Mouse (Mus musculus) liver, embryonic 13.5 days (tissue): Measurements from ENCODE around the gene Gm17374. TPM values are rescaled to one million over a fixed set of nuclear protein-coding genes. Genes with fewer than 3 reads are reported as not detected.
"Not testable (repeated sequence)": the region's sequence is repeated elsewhere in the genome, so short reads cannot be mapped to it uniquely, and the experiment has no call there.

Source experiments
- ATAC-seq: fragments of 200-750 bp; cut with Nextera tagmentation; 2 replicates; pipeline ENCODE4 v1.8.0; 2017; ENCODE audit warnings: low read depth, mild to moderate bottlenecking, moderate number of reproducible peaks, moderate library complexity
- DNase-seq: peaks from one replicate; pipeline ENCODE4 v3.0.0; 2022
- H3K27ac ChIP-seq: fragments of 300-500 bp; sonication (generic); 2 replicates; pipeline ENCODE4 v1.5.1; 2015; ENCODE audit warnings: moderate library complexity, mild to moderate bottlenecking, inconsistent platforms
- H3K27me3 ChIP-seq: fragments of 300-500 bp; sonication (generic); 2 replicates; pipeline ENCODE4 v1.6.1; 2015; ENCODE audit warnings: mild to moderate bottlenecking, inconsistent platforms
- H3K36me3 ChIP-seq: fragments of 300-500 bp; sonication (generic); 2 replicates; pipeline ENCODE4 v1.6.1; 2015; ENCODE audit warnings: mild to moderate bottlenecking, inconsistent platforms
- H3K4me1 ChIP-seq: fragments of 300-500 bp; sonication (generic); replicated peaks from 2 replicates; pipeline ENCODE4 v1.6.1; 2015; ENCODE audit warnings: inconsistent platforms
- H3K4me2 ChIP-seq: fragments of 300-500 bp; sonication (generic); 2 replicates; pipeline ENCODE4 v1.6.1; 2015; ENCODE audit warnings: inconsistent platforms, mild to moderate bottlenecking, moderate library complexity
- H3K4me3 ChIP-seq: fragments of 300-500 bp; sonication (generic); replicated peaks from 2 replicates; pipeline ENCODE4 v1.5.1; 2015; ENCODE audit warnings: mild to moderate bottlenecking, inconsistent platforms
- H3K9ac ChIP-seq: fragments of 300-500 bp; sonication (generic); 2 replicates; pipeline ENCODE4 v1.6.1; 2015; ENCODE audit warnings: mild to moderate bottlenecking, inconsistent platforms
- H3K9me3 ChIP-seq: fragments of 300-500 bp; sonication (generic); replicated peaks from 2 replicates; pipeline ENCODE4 v1.6.1; 2016; ENCODE audit warnings: inconsistent platforms
- WGBS: fragments of 180-500 bp; shearing (Covaris S2); methylation state at CpG from one replicate; pipeline ENCODE4 v1.1.7; 2015; ENCODE audit not compliant: insufficient replicate concordance; 5-methylcytosine and 5-hydroxymethylcytosine counted together
- polyA plus RNA-seq: library from polyadenylated mRNA; unstranded; fragments of >200 nt; fragmentation: Nextera tagmentation; extraction: Ambion mirVana; gene quantifications from 2 replicates; pipeline ENCODE4 v1.2.1, GENCODE M21; 2015

Gm17374 gene
- polyA plus RNA-seq, result not detected in 2 replicates

GRCm38 (mm10) chr2:140151743-140152142 is at the start of gene Gm17374:
TSS of gene Gm17374 (plus strand) at chr2:140152043.
- ATAC-seq, DNase-seq, H3K27me3 ChIP-seq, H3K4me2 ChIP-seq, H3K9ac ChIP-seq, H3K27ac ChIP-seq, H3K4me1 ChIP-seq, H3K4me3 ChIP-seq, H3K9me3 ChIP-seq: not testable (repeated sequence)
- H3K36me3 ChIP-seq, result peaks cover 43% of the 10 kb centered on the region
- WGBS, result 83% methylated on average over 4 of the region's 4 CpGs

GRCm38 (mm10) chr2:140104951-140105350 is 46.9 kb upstream of the Gm17374 start:
- DNase-seq (no peak), ATAC-seq (no peak)
- Histone ChIP-seq H3K27ac (no peak overlapping the region), H3K9ac (no peak overlapping the region), H3K4me1 (peaks cover 10% of the 10 kb centered on the region), H3K9me3 (no peaks in the 10 kb centered on the region), H3K4me2 (no peak overlapping the region), H3K27me3 (0 out of 2 replicates have a peak, but pooled peaks cover 3% of the 10 kb centered on the region), H3K36me3 (no peaks in the 10 kb centered on the region), H3K4me3 (no peak overlapping the region)
- WGBS, result 55% methylated on average over 3 of the region's 3 CpGs

- no peaks in the 10 kb centered on the region for H3K9me3 ChIP-seq
- ATAC-seq, result no peak
- WGBS, result 68% methylated on average over 4 of the region's 4 CpGs
- no peak overlapping the region for H3K4me2 ChIP-seq
- no peak for DNase-seq
- H3K4me1 ChIP-seq, result no peaks in the 10 kb centered on the region
- H3K9ac ChIP-seq, result no peak overlapping the region
- 0 out of 2 replicates have a peak, but pooled peaks cover 3% of the 10 kb centered on the region for H3K27me3 ChIP-seq
- no peaks in the 10 kb centered on the region for H3K36me3 ChIP-seq
- no peak overlapping the region for H3K4me3 ChIP-seq
- H3K27ac ChIP-seq, result no peak overlapping the region
Observed at GRCm38 (mm10) chr2:140107641-140108040, 44.2 kb upstream of the Gm17374 start.

- no peak for DNase-seq
- Histone ChIP-seq H3K27me3 (0 out of 2 replicates have a peak, but pooled peaks cover 1% of the 10 kb centered on the region), H3K4me3 (no peak overlapping the region), H3K36me3 (no peaks in the 10 kb centered on the region), H3K9me3 (no peaks in the 10 kb centered on the region), H3K27ac (no peak overlapping the region), H3K9ac (no peak overlapping the region), H3K4me2 (no peak overlapping the region), H3K4me1 (no peaks in the 10 kb centered on the region)
- WGBS, result 20% methylated on average over 1 of the region's 1 CpGs
- ATAC-seq, result 0 out of 2 replicates have a peak, but pooled peaks have one; percentile 12
Observed at GRCm38 (mm10) chr2:140108945-140109344, 42.9 kb upstream of the Gm17374 start.

- Histone ChIP-seq H3K4me3 (no peak overlapping the region), H3K9me3 (no peaks in the 10 kb centered on the region), H3K36me3 (no peaks in the 10 kb centered on the region), H3K27me3 (no peaks in the 10 kb centered on the region), H3K4me1 (no peaks in the 10 kb centered on the region), H3K4me2 (no peak overlapping the region), H3K27ac (no peak overlapping the region), H3K9ac (no peak overlapping the region)
- ATAC-seq (no peak), DNase-seq (no peak)
- WGBS, result 68% methylated on average over 8 of the region's 8 CpGs
Observed at GRCm38 (mm10) chr2:140113851-140114250, 38.0 kb upstream of the Gm17374 start.

GRCm38 (mm10) chr2:140125516-140125915 is 26.3 kb upstream of the Gm17374 start:
- Histone ChIP-seq H3K4me2 (no peak overlapping the region), H3K36me3 (peaks cover 73% of the 10 kb centered on the region), H3K9ac (no peak overlapping the region), H3K4me3 (no peak overlapping the region), H3K27me3 (no peaks in the 10 kb centered on the region), H3K4me1 (no peaks in the 10 kb centered on the region), H3K27ac (no peak overlapping the region), H3K9me3 (no peaks in the 10 kb centered on the region)
- no peak for DNase-seq
- no peak for ATAC-seq
- WGBS, result 73% methylated on average over 2 of the region's 2 CpGs

- DNase-seq (no peak), ATAC-seq (no peak)
- no peaks in the 10 kb centered on the region for H3K9me3 ChIP-seq
- H3K4me2 ChIP-seq, result no peak overlapping the region
- H3K4me3 ChIP-seq, result no peak overlapping the region
- peaks cover 43% of the 10 kb centered on the region for H3K36me3 ChIP-seq
- no peaks in the 10 kb centered on the region for H3K27me3 ChIP-seq
- H3K9ac ChIP-seq, result no peak overlapping the region
- no peak overlapping the region for H3K27ac ChIP-seq
- WGBS, result 74% methylated on average over 3 of the region's 3 CpGs
- H3K4me1 ChIP-seq, result peaks cover 13% of the 10 kb centered on the region
Observed at GRCm38 (mm10) chr2:140159186-140159730, 7.4 kb downstream of the Gm17374 start.

- peak overlapping the region; percentile 27; the same call in 1 of the 2 replicates for H3K9ac ChIP-seq
- H3K36me3 ChIP-seq, result peaks cover 35% of the 10 kb centered on the region
- 52% methylated on average over 5 of the region's 5 CpGs for WGBS
- DNase-seq, result peak; percentile 40
- H3K4me3 ChIP-seq, result no peak overlapping the region
- ATAC-seq, result peak; percentile 99
- H3K4me2 ChIP-seq, result peak overlapping the region; percentile 35
- no peaks in the 10 kb centered on the region for H3K9me3 ChIP-seq
- no peaks in the 10 kb centered on the region for H3K27me3 ChIP-seq
- peak overlapping the region; percentile 56 for H3K27ac ChIP-seq
- H3K4me1 ChIP-seq, result peaks cover 33% of the 10 kb centered on the region
Observed at GRCm38 (mm10) chr2:140163351-140163854, 11.6 kb downstream of the Gm17374 start.

GRCm38 (mm10) chr2:140169057-140169456 is 17.2 kb downstream of the Gm17374 start:
- Histone ChIP-seq H3K27me3 (no peaks in the 10 kb centered on the region), H3K9ac (0 out of 2 replicates have a peak overlapping the region, but pooled peaks have one; percentile 18), H3K27ac (no peak overlapping the region), H3K9me3 (no peaks in the 10 kb centered on the region), H3K4me2 (peak overlapping the region; percentile 90), H3K36me3 (peaks cover 19% of the 10 kb centered on the region), H3K4me1 (peaks cover 44% of the 10 kb centered on the region), H3K4me3 (peak overlapping the region; percentile 73)
- 48% methylated on average over 1 of the region's 1 CpGs for WGBS
- ATAC-seq (no peak), DNase-seq (no peak)

- H3K27ac ChIP-seq, result peak within 1 kb of the TSS; percentile 82
- H3K4me2 ChIP-seq, result peak within 1 kb of the TSS; percentile 90
- ATAC-seq, result peak; percentile 99
- peak within 1 kb of the TSS; percentile 80 for H3K9ac ChIP-seq
- H3K36me3 ChIP-seq, result peaks cover 13% of the 10 kb centered on the region
- under 1% methylated on average over 43 of the region's 43 CpGs for WGBS
- DNase-seq, result peak; percentile 90
- no peaks in the 10 kb centered on the region for H3K27me3 ChIP-seq
- peak within 1 kb of the TSS; percentile 73 for H3K4me3 ChIP-seq
- H3K4me1 ChIP-seq, result peaks cover 36% of the 10 kb centered on the region
- H3K9me3 ChIP-seq, result no peaks in the 10 kb centered on the region
Observed at GRCm38 (mm10) chr2:140170127-140170802, 18.4 kb downstream of the Gm17374 start, which contains the start of the genes Esf1 and Ndufaf5. TSS of gene Esf1 (minus strand) at chr2:140170564. TSS of gene Ndufaf5 (plus strand) at chr2:140170649.

- H3K9me3 ChIP-seq, result no peaks in the 10 kb centered on the region
- DNase-seq (no peak), ATAC-seq (peak; percentile 83)
- peak overlapping the region; percentile 90 for H3K4me2 ChIP-seq
- peak overlapping the region; percentile 80 for H3K9ac ChIP-seq
- peak overlapping the region; percentile 82 for H3K27ac ChIP-seq
- no peaks in the 10 kb centered on the region for H3K27me3 ChIP-seq
- peak overlapping the region; percentile 73 for H3K4me3 ChIP-seq
- 3% methylated on average over 28 of the region's 28 CpGs for WGBS
- peaks cover 35% of the 10 kb centered on the region for H3K4me1 ChIP-seq
- H3K36me3 ChIP-seq, result peaks cover 12% of the 10 kb centered on the region
Observed at GRCm38 (mm10) chr2:140170803-140171553, 19.1 kb downstream of the Gm17374 start.
